Comparison of ENCODE assay signal across 8 mouse cellular contexts in genomic region chr3:83915768-83916496, GRCm38 (mm10).
DNase-seq lines count a peak whose midpoint lies in the region; ATAC-seq and TF ChIP-seq lines count a peak whose summit lies in the region.

No protein-coding gene starts in this region.

- H3K27me3 ChIP-seq in forebrain, embryonic 11.5 days (ENCODE audit: control insufficient read depth, insufficient read depth, low read length): no peaks in the 10 kb centered on the region
- no peaks in the 10 kb centered on the region for H3K27me3 ChIP-seq in forebrain, embryonic 15.5 days
- no peaks in the 10 kb centered on the region for H3K27me3 ChIP-seq in hindbrain, embryonic 11.5 days (ENCODE audit: control insufficient read depth, insufficient read depth, low read length)
- H3K27me3 ChIP-seq in midbrain, postnatal 0 days (ENCODE audit: insufficient read depth, low read length): no peaks in the 10 kb centered on the region

- H3K36me3 ChIP-seq in forebrain, embryonic 11.5 days (ENCODE audit: control insufficient read depth, insufficient read depth, low read length): peaks cover 12% of the 10 kb centered on the region; the same call in 1 of the 2 replicates
- peaks cover 92% of the 10 kb centered on the region for H3K36me3 ChIP-seq in forebrain, embryonic 15.5 days
- peaks cover 6% of the 10 kb centered on the region; the same call in 1 of the 2 replicates for H3K36me3 ChIP-seq in hindbrain, embryonic 11.5 days (ENCODE audit: control insufficient read depth, insufficient read depth, low read length)
- H3K36me3 ChIP-seq in midbrain, postnatal 0 days (ENCODE audit: insufficient read depth, low read length): peaks cover 28% of the 10 kb centered on the region

- DNase-seq in forebrain, embryonic 11.5 days (ENCODE audit: low spot score): no peak
- DNase-seq in Muller cell, postnatal 12 days (ENCODE audit: inconsistent ontology term): peak; percentile 43
- peak; percentile 81 to 82 for DNase-seq in cerebellum, postnatal 14 days
- DNase-seq in hindbrain, embryonic 11.5 days (ENCODE audit: low spot score): peak; percentile 63
- peak; percentile 36 to 38 for DNase-seq in left cerebral cortex, postnatal 25 days (ENCODE audit: low spot score in 2 of 2)
- peak; percentile 78 for DNase-seq in midbrain, postnatal 0 days (ENCODE audit: low spot score)
- no peak for DNase-seq in thymus, postnatal 0 days (ENCODE audit: low spot score)

- TF ChIP-seq CTCF in midbrain, postnatal 0 days (IDR thresholded peaks at IDR 0.05): peak; percentile 85

- no peaks in the 10 kb centered on the region for H3K4me1 ChIP-seq in forebrain, embryonic 11.5 days (replicated peaks; ENCODE audit: control insufficient read depth, insufficient read depth, low read length)
- no peaks in the 10 kb centered on the region for H3K4me1 ChIP-seq in forebrain, embryonic 15.5 days
- no peaks in the 10 kb centered on the region for H3K4me1 ChIP-seq in hindbrain, embryonic 11.5 days (replicated peaks; ENCODE audit: control insufficient read depth, insufficient read depth, low read length)
- no peaks in the 10 kb centered on the region for H3K4me1 ChIP-seq in midbrain, postnatal 0 days (ENCODE audit: insufficient read depth, low read length)

- intact Hi-C loops in left cerebral cortex, postnatal 25 days (cut with DNase I): loop anchor here (10.0 kb wide), 2 partner anchors 209 to 399 kb away; no protein-coding TSS in a partner anchor

- H3K9ac ChIP-seq in forebrain, embryonic 11.5 days (ENCODE audit: low read length): no peak overlapping the region
- no peak overlapping the region for H3K9ac ChIP-seq in forebrain, embryonic 15.5 days (replicated peaks)
- no peak overlapping the region for H3K9ac ChIP-seq in hindbrain, embryonic 11.5 days (ENCODE audit: low read depth, low read length)
- 0 out of 2 replicates have a peak overlapping the region, but pooled peaks have one; percentile 24 for H3K9ac ChIP-seq in midbrain, postnatal 0 days (replicated peaks; ENCODE audit: low read length, poor library complexity, severe bottlenecking)

- peak; percentile 46; the same call in 1 of the 2 replicates for ATAC-seq in forebrain, embryonic 11.5 days (replicated peaks; ENCODE audit: low FRiP score)
- ATAC-seq in forebrain, embryonic 15.5 days (replicated peaks): no peak
- no peak for ATAC-seq in hindbrain, embryonic 11.5 days (ENCODE audit: low FRiP score)
- ATAC-seq in midbrain, postnatal 0 days (ENCODE audit: low FRiP score): peak; percentile 52

- no peak overlapping the region for H3K4me3 ChIP-seq in forebrain, embryonic 11.5 days (ENCODE audit: low read depth, low read length)
- H3K4me3 ChIP-seq in forebrain, embryonic 15.5 days: no peak overlapping the region
- no peak overlapping the region for H3K4me3 ChIP-seq in hindbrain, embryonic 11.5 days (ENCODE audit: low read depth, low read length)
- H3K4me3 ChIP-seq in midbrain, postnatal 0 days (ENCODE audit: low read depth, low read length): no peak overlapping the region

- no peak overlapping the region for H3K4me2 ChIP-seq in forebrain, embryonic 11.5 days (ENCODE audit: low read depth, low read length, severe bottlenecking)
- H3K4me2 ChIP-seq in forebrain, embryonic 15.5 days (replicated peaks): no peak overlapping the region
- H3K4me2 ChIP-seq in hindbrain, embryonic 11.5 days (replicated peaks; ENCODE audit: low read depth, low read length): no peak overlapping the region
- no peak overlapping the region for H3K4me2 ChIP-seq in midbrain, postnatal 0 days (ENCODE audit: low read depth, low read length, poor library complexity, severe bottlenecking)

- H3K9me3 ChIP-seq in forebrain, embryonic 11.5 days (ENCODE audit: control insufficient read depth, low read length): no peaks in the 10 kb centered on the region
- no peaks in the 10 kb centered on the region for H3K9me3 ChIP-seq in forebrain, embryonic 15.5 days
- H3K9me3 ChIP-seq in hindbrain, embryonic 11.5 days (ENCODE audit: control insufficient read depth, low read length): no peaks in the 10 kb centered on the region
- H3K9me3 ChIP-seq in midbrain, postnatal 0 days (ENCODE audit: low read length): no peaks in the 10 kb centered on the region

- whole genome bisulfite sequencing in forebrain, embryonic 11.5 days: 81% methylated on average over 11 of the region's 11 CpGs
- 76% methylated on average over 11 of the region's 11 CpGs for WGBS in forebrain, embryonic 15.5 days
- 77% methylated on average over 11 of the region's 11 CpGs for WGBS in hindbrain, embryonic 11.5 days
- WGBS in midbrain, postnatal 0 days: 77% methylated on average over 11 of the region's 11 CpGs

- H3K27ac ChIP-seq in forebrain, embryonic 11.5 days (ENCODE audit: low read depth, low read length): no peak overlapping the region
- H3K27ac ChIP-seq in forebrain, embryonic 15.5 days (replicated peaks): no peak overlapping the region
- no peak overlapping the region for H3K27ac ChIP-seq in hindbrain, embryonic 11.5 days (ENCODE audit: low read depth, low read length)
- H3K27ac ChIP-seq in midbrain, postnatal 0 days (ENCODE audit: low read depth, low read length): no peak overlapping the region

Comparison
In these comparisons a context has a peak if more than half of its experiments do, and no peak if none do; other contexts are left out.
1. ATAC-seq: peak in forebrain, embryonic 11.5 days (single experiment) and midbrain, postnatal 0 days (single experiment); none in forebrain, embryonic 15.5 days (single experiment) and hindbrain, embryonic 11.5 days (single experiment).
2. DNase-seq: peak in Muller cell, postnatal 12 days (single experiment), cerebellum, postnatal 14 days (2 of 2), hindbrain, embryonic 11.5 days (single experiment), left cerebral cortex, postnatal 25 days (2 of 2) and midbrain, postnatal 0 days (single experiment); none in forebrain, embryonic 11.5 days (single experiment) and thymus, postnatal 0 days (single experiment).